Mouse (Mus musculus) heart, postnatal 4 days (tissue): ENCODE results near the gene Asb9. TPM values are rescaled to one million over a fixed set of nuclear protein-coding genes. Genes with fewer than 3 reads are reported as not detected.

Experiments used
- DNase-seq: peaks from one replicate; pipeline ENCODE4 v3.0.0; 2021
- total RNA-seq, 2 experiments: library from RNA; stranded (reverse); gene quantifications; 2 replicates each; pipeline ENCODE4 v1.2.3; 2021

Gene Asb9
- not detected for total RNA-seq

DNA sequence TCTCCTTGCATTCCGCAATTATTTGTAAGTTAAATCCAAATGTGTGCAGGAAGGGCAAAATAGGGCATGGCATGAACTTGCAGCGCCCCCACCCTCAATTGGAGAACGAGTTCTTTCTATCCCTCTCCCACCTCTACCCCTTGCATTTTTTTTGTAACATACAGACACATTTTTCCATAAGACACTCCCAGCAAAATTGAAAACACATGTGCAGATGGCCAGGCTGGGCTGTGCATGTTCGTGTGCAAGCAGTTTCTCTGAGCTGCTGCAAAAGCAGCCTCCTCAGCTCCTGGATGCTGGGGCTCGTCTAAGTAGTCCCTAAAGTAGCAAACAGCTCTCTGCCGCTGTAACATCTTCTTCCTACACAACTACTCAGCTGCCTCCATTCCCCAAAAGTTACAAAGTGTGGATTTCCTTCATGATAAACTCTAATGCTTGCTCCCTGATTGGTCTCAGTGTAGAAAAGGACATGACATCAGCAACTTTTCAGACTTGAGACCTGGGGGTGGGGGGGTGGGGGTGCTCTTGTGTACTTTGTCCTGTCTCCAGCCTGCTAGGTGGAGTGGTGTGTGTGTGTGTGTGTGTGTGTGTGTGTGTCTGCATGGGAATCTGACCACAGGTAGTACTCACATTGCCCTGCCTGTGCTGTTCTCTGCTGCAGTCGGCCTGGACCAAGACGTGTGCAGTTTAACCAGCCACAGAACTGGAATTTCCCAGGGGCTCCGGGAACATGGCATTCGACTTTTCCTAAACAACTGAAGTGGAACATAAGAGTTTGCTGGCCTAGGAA lies at the start of gene Asb9:
Asb9 (plus strand) TSS at position 619 of the 790 bp plus-strand sequence.
- no peak for DNase-seq

DNA sequence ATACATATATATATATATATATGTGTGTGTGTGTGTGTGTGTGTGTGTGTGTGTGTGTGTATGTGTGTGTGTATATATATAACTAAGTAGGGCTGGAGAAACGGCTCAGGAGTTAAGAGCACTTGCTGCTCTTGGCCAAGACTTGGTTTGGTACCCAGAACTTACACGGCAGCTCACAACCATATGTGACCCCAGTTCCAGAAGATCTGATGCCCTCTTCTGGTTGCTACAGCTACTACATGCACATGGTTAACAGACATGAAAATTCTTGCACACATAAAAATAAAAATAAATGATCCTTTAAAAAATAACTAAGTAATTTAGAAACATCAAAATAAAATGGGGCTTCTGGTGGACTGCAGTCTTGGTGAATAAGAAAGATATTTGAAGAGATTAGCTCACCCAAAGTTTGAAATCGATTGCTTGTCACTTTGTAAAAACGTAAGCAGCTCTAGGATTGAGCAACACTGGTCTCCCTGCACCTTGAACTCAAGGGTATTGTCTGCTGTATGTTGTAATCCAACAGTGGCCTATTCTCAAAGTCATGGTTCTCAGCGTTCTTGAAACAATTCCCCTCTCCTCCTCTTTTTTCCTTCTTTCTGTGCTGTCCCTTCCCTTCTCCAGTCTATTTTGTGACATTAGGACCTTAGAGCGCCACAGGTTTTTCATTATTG lies 46.8 kb upstream of the Asb9 start:
- no peak for DNase-seq

DNA sequence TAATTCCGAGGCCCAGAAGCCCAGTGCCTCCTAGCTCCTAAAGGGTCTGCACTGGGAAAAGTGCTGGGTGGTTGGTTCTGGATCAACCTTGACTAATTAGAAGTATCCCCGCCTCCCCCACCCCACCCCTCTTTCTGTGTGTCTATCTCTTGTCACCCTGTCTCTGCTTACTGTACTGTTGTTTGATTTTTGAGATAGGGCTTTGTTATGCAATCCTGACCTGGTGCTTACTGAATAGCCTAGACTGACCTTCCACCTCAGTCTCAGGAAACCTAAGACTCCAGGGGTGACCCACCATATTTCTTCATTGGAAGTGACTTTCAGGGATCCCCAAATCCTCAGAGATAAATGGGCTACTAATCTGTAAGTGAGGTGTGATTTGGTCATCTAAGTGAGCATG lies 3.9 kb upstream of the Asb9 start:
- DNase-seq = no peak

GRCm38 (mm10) chrX:164507068-164507467 lies 941 bp downstream of the Asb9 start:
- no peak for DNase-seq

DNA sequence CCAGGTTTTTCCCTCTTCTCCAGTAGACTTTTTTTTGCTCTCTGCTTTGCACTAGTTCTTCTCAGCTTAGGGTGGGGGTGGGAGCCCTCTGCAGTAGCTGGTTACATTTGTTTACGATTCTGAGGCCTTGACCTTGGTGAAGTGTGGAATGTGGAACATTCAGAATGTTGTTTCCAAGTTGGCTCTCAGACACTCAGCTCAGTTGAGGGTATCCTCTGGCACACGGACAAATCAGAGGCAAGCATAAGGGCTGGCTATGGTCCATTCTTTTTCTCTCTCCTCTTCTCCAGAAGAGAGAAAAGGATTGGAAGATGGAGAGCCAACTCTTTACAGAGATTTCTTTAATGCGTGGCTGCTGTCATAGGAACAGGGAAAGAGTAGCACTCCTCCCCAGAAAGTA lies 2.6 kb downstream of the Asb9 start:
- no peak for DNase-seq

DNA sequence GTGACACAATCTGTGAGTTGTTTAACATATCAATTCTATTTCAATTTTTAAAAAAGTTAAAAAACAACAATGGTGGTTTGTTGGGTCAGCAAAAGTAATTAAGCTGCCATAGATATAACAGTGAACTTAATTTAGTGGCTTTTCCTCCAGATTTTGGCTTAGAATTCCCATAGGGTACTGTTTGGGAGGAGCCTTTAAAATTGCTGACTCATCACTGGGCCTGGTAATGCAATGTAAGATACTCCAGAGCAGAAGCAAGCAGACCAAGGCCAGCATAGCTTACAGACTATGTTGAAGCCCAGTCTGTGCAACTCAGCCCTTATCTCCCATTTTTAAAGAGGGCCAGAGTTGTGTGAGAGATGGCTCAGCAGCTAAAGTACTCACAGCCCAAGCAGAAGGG lies 16.0 kb downstream of the Asb9 start:
- DNase-seq = no peak

- no peak for DNase-seq
These were observed 20.4 kb downstream of the Asb9 start for GRCm38 (mm10) chrX:164526566-164526965.

DNA sequence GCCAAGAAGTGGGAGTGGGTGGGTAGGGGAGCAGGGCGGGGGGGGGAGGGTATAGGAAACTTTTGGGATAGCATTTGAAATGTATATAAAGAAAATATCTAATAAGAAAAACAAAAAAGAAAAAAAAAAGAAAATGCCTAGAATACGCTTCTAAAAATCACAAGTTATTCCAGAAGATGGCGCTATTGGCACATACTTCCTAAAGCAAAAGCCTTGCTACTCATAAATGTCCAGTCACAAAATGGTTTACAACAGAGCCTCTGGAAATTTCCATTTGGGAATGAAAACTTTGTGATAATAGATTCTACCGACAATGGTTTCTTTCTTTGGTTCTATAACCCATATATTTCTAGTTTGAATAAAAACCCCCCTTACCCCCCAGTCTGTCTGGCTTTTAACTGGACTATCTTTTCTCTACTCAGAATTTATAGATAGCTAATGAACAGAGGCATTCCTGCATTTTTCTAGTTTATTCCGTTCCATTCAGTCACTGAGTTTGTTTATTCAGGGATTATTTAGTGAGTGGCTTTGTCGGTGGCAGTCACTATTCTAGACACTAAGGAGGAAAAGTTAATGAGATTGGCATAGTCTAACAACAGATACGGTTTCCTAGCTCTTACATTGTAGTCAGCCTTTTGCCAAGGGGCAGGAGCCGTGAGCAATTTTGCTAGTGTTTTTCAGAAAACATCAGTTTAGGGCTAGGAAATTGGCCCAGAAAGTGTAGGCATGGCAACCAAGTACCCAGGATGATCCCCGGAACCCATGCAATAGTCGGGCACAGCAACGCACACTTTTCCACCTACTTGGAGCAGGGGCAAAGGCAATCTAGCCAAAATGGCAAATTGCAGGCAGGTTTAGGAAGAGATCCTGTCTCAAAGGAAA lies 35.5 kb downstream of the Asb9 start:
- no peak for DNase-seq

DNA sequence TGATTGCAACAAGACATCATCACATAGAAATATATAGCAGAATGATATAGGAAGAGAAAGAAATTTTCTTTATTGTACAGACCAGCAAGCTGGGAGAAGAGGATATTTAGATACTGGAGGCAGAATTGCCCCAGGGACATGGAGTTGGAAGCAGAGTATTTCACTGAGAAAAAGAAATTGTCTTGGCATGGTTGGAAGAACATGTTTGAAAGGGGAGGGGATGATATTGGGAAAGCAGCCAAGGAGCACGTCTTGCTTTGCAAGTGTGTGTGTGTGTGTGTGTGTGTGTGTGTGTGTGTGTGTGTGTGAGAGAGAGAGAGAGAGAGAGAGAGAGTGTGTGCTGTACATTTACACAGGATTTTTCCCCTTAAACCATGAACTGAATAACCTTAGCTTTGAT lies 64.1 kb downstream of the Asb9 start:
- no peak for DNase-seq

DNA sequence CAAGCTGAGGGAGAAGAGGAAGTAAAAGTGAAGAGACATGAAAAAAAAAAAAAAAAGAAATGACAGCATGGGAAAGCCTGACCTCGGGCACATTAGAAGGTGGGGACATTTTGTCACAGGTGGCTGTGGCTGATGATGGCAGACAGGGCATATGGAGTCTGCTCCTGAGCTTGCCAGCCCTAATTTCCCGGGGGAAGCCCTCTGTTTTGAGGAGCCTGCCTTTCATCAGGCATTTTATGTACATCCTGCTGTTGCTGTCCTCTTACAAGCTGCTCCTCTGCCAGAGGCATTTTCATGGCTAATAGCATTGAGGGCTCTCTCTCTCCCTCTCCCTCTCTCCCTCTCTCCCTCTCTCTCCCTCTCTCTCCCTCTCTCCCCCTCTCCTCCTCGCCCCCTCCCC lies 70.8 kb downstream of the Asb9 start:
- DNase-seq = no peak

Other genes starting within 250 kb of the Asb9 start
- 1 to 10 TPM; 4.3 to 4.6 TPM for gene Bmx, start 248.1 kb upstream of the Asb9 start, total RNA-seq
- 1 to 10 TPM; 2.4 to 3.6 TPM for gene Pir, start 237.0 kb upstream of the Asb9 start, total RNA-seq
- 1 to 10 TPM; 5.3 to 5.7 TPM for gene Vegfd, start 132.9 kb upstream of the Asb9 start, total RNA-seq
- 1 to 10 TPM; 4.8 to 5.1 TPM for gene Piga, start 86.5 kb upstream of the Asb9 start, total RNA-seq
- gene Asb11, start 69.3 kb upstream of the Asb9 start, total RNA-seq = 10 to 100 TPM; 21.5 to 49.7 TPM